Mouse (Mus musculus) cerebellum, adult 9-10 months (tissue): ENCODE data around the gene 2410004B18Rik.
"Not testable (repeated sequence)": the region's sequence is repeated elsewhere in the genome, so short reads cannot be mapped to it uniquely, and the experiment has no call there.

Experiments used
- DNase-seq: peaks from one replicate; pipeline ENCODE4 v3.0.0; 2022

2410004B18Rik gene

GRCm38 (mm10) chr3:145937505-145938404 lies at the start of gene 2410004B18Rik:
Gene 2410004B18Rik (plus strand): TSS chr3:145938014.
- peak; percentile 92 for DNase-seq

GRCm38 (mm10) chr3:145890346-145891132 lies 47.3 kb upstream of the 2410004B18Rik start:
- DNase-seq = peak; percentile 25

GRCm38 (mm10) chr3:145892451-145892850 lies 45.4 kb upstream of the 2410004B18Rik start:
- no peak for DNase-seq

- DNase-seq = no peak
Measured at GRCm38 (mm10) chr3:145894131-145894530, 43.7 kb upstream of the 2410004B18Rik start.

- DNase-seq = no peak
Measured at GRCm38 (mm10) chr3:145897749-145898148, 40.1 kb upstream of the 2410004B18Rik start.

GRCm38 (mm10) chr3:145899832-145900231 lies 38.0 kb upstream of the 2410004B18Rik start:
- no peak for DNase-seq

GRCm38 (mm10) chr3:145903530-145903929 lies 34.3 kb upstream of the 2410004B18Rik start:
- DNase-seq = no peak

- peak; percentile 41 for DNase-seq
Measured at GRCm38 (mm10) chr3:145904850-145905776, 32.7 kb upstream of the 2410004B18Rik start.

- no peak for DNase-seq
Measured at GRCm38 (mm10) chr3:145906582-145906981, 31.2 kb upstream of the 2410004B18Rik start.

GRCm38 (mm10) chr3:145912512-145912911 lies 25.3 kb upstream of the 2410004B18Rik start:
- DNase-seq = no peak

GRCm38 (mm10) chr3:145913263-145913662 lies 24.6 kb upstream of the 2410004B18Rik start:
- DNase-seq = no peak

- DNase-seq = not testable (repeated sequence)
Measured at GRCm38 (mm10) chr3:145913942-145914341, 23.9 kb upstream of the 2410004B18Rik start.

- DNase-seq = no peak
Measured at GRCm38 (mm10) chr3:145916374-145916773, 21.4 kb upstream of the 2410004B18Rik start.

- no peak for DNase-seq
Measured at GRCm38 (mm10) chr3:145916826-145917225, 21.0 kb upstream of the 2410004B18Rik start.

GRCm38 (mm10) chr3:145922019-145922854 lies 15.6 kb upstream of the 2410004B18Rik start, which contains the start of gene Bcl10:
Gene Bcl10 (plus strand): TSS chr3:145922804.
- no peak for DNase-seq

GRCm38 (mm10) chr3:145922971-145923370 lies 14.8 kb upstream of the 2410004B18Rik start:
- DNase-seq = peak; percentile 38

GRCm38 (mm10) chr3:145923874-145924577 lies 13.8 kb upstream of the 2410004B18Rik start:
- peak; percentile 99 for DNase-seq

GRCm38 (mm10) chr3:145924649-145925337 lies 13.0 kb upstream of the 2410004B18Rik start:
- peak; percentile 68 for DNase-seq

GRCm38 (mm10) chr3:145925506-145925905 lies 12.3 kb upstream of the 2410004B18Rik start:
- no peak for DNase-seq
